Mouse (Mus musculus) lung, embryonic 14.5 days (tissue): Measurements from ENCODE around the gene Tmem266. TPM values are rescaled to one million over a fixed set of nuclear protein-coding genes. Genes with fewer than 3 reads are reported as not detected.

ENCODE experiments used
- ATAC-seq: fragments of 200-750 bp; cut with Nextera tagmentation; 2 replicates; pipeline ENCODE4 v1.8.0; 2017; ENCODE audit warnings: mild to moderate bottlenecking, moderate TSS enrichment, moderate library complexity; ENCODE audit not compliant: insufficient read depth
- DNase-seq: peaks from one replicate; pipeline ENCODE4 v3.0.0-alpha.2; 2015
- H3K27ac ChIP-seq: fragments of 300-500 bp; sonication (generic); 2 replicates; pipeline ENCODE4 v1.5.1; 2014; ENCODE audit warnings: low read depth, mild to moderate bottlenecking, moderate library complexity
- H3K27me3 ChIP-seq: fragments of 300-500 bp; sonication (generic); 2 replicates; pipeline ENCODE4 v1.6.1; 2014; ENCODE audit warnings: low read length, control low read depth; ENCODE audit not compliant: insufficient read depth
- H3K36me3 ChIP-seq: fragments of 300-500 bp; sonication (generic); 2 replicates; pipeline ENCODE4 v1.6.1; 2014; ENCODE audit warnings: control low read depth; ENCODE audit not compliant: insufficient read depth
- H3K4me1 ChIP-seq: fragments of 300-500 bp; sonication (generic); 2 replicates; pipeline ENCODE4 v1.6.1; 2014; ENCODE audit warnings: antibody characterized with exemption, control low read depth; ENCODE audit not compliant: insufficient read depth
- H3K4me2 ChIP-seq: fragments of 300-500 bp; sonication (generic); 2 replicates; pipeline ENCODE4 v1.6.1; 2014; ENCODE audit warnings: mild to moderate bottlenecking
- H3K4me3 ChIP-seq: fragments of 300-500 bp; sonication (generic); 2 replicates; pipeline ENCODE4 v1.5.1; 2014; ENCODE audit warnings: low read depth, low read length
- H3K9ac ChIP-seq: fragments of 300-500 bp; sonication (generic); 2 replicates; pipeline ENCODE4 v1.6.1; 2014
- H3K9me3 ChIP-seq: fragments of 300-500 bp; sonication (generic); 2 replicates; pipeline ENCODE4 v1.6.1; 2016; ENCODE audit warnings: low read depth, low read length, control low read depth
- CTCF ChIP-seq: IDR thresholded peaks from 2 replicates; pipeline ENCODE4 v1.5.1; 2016; ENCODE audit warnings: antibody characterized with exemption, low read depth
- WGBS: fragments of 180-500 bp; shearing (Covaris S2); extraction: QIAGEN DNeasy Blood & Tissue Kit; methylation state at CpG from one replicate; pipeline ENCODE4 v1.1.7; 2014; 5-methylcytosine and 5-hydroxymethylcytosine counted together
- polyA plus RNA-seq: library from polyadenylated mRNA; unstranded; fragments of >200 nt; fragmentation: Nextera tagmentation; extraction: Ambion mirVana; gene quantifications from 2 replicates; pipeline ENCODE4 v1.2.1, GENCODE M21; 2014

Tmem266 gene
- polyA plus RNA-seq, 1 experiment from 2014 or later, result 0.29 TPM

DNA sequence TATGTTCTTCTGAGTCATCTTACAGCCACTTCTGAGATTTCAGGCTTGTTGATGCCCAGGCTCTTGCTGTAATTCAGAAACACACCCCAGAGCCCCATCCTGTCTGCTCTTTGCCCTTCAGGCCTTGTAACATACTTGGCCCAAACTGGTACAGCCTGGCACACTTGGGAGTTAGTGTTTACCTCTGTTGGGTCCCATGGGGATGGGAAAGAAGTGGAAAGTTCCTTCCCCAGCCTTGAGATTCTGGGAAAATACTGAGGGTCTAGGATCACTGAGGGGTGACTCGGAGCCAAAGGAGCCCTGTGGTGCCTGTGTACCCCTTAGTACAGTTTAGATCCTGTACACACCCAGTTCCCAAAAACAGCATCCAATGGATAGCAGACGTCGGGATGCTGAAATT is 95.1 kb downstream of the Tmem266 start:
- no peak for DNase-seq
- WGBS, result 92% methylated on average over 3 of the region's 3 CpGs
- Histone ChIP-seq H3K9ac (no peak overlapping the region), H3K9me3 (no peaks in the 10 kb centered on the region), H3K4me3 (no peak overlapping the region), H3K27me3 (no peaks in the 10 kb centered on the region), H3K27ac (no peak overlapping the region), H3K4me1 (no peaks in the 10 kb centered on the region), H3K36me3 (no peaks in the 10 kb centered on the region), H3K4me2 (no peak overlapping the region)
- no peak for TF ChIP-seq CTCF
- ATAC-seq, result no peak

DNA sequence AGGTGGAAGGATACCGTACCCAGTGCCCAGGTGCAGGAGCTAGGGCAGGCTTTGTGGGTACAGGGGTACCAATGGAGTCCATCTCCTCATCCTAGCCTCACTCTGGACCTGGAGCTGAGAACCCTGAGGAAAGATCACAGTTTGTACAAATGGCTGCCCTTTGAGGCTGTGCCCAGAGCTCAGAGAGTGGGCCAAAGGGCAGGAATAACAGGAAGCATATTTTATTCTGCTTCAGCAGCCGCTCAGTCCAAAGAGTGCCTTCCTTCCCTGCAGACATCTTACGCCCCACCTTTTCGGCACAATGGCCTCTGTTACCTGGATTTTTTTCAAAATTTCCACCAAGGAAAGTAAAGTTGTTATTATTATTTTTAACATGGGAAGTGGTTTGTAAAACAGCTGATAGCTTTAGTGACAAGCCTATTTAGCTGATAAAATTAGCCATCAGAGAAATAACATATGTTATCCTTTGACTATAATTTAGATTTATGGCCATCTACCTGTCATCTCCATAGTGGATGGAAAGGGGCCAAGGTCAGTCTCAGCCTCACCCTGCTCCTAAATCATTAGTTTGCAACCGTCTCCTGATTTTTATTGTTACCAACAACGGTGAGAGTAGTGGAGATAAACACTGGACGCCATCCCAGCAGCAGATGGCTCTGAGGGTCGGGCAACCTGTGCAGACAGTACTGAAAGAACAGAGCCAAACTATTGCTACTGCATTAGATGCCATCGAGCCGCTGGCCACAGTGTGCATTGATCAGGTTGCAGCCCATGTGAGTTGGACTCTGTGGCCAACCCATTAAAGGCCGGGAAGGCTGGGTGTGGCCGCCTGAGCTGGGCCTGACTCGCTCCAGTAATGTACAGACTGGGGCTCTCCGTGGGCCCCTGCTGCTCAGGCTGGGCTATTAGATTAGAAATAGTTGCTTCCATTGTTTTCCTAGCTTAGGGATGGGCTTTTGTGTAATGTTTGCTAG is 97.0 kb downstream of the Tmem266 start:
- H3K27ac ChIP-seq, result no peak overlapping the region
- no peaks in the 10 kb centered on the region for H3K36me3 ChIP-seq
- 73% methylated on average over 14 of the region's 14 CpGs for WGBS
- ATAC-seq, result no peak
- no peaks in the 10 kb centered on the region for H3K9me3 ChIP-seq
- no peak overlapping the region for H3K9ac ChIP-seq
- no peaks in the 10 kb centered on the region for H3K27me3 ChIP-seq
- no peak for DNase-seq
- H3K4me3 ChIP-seq, result no peak overlapping the region
- no peaks in the 10 kb centered on the region for H3K4me1 ChIP-seq
- no peak for TF ChIP-seq CTCF
- H3K4me2 ChIP-seq, result no peak overlapping the region

DNA sequence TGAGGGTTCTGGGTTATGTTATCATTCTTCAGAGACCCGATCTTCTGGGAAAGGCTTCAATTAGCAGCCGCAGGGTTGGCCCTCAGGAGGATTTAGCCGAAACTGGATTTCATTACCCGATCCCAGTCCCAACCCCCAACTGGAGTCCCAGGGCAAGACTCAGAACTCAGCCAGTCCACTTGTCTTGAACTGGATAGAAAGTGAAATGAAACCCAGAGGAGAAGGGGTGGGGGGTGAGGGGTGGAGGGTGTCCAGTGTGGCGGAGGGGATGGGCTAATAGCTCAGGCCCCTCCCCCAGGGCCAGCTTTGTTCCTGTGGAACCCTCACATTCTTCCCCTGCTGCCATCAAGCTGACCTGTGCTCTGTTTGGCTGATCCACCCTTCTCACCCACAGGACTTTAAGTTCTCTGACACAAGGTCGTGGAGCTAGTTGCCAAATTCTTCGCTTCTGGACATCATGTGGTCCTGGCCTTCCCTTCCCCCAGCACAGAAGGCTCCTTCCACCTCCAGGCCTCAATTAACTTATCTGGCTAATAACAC is 98.6 kb downstream of the Tmem266 start:
- Histone ChIP-seq H3K9ac (no peak overlapping the region), H3K27ac (no peak overlapping the region), H3K36me3 (no peaks in the 10 kb centered on the region), H3K4me1 (no peaks in the 10 kb centered on the region), H3K27me3 (0 out of 2 replicates have a peak, but pooled peaks cover 6% of the 10 kb centered on the region), H3K4me2 (no peak overlapping the region), H3K9me3 (no peaks in the 10 kb centered on the region), H3K4me3 (no peak overlapping the region)
- ATAC-seq (no peak), DNase-seq (no peak)
- 66% methylated on average over 7 of the region's 7 CpGs for WGBS
- no peak for TF ChIP-seq CTCF

DNA sequence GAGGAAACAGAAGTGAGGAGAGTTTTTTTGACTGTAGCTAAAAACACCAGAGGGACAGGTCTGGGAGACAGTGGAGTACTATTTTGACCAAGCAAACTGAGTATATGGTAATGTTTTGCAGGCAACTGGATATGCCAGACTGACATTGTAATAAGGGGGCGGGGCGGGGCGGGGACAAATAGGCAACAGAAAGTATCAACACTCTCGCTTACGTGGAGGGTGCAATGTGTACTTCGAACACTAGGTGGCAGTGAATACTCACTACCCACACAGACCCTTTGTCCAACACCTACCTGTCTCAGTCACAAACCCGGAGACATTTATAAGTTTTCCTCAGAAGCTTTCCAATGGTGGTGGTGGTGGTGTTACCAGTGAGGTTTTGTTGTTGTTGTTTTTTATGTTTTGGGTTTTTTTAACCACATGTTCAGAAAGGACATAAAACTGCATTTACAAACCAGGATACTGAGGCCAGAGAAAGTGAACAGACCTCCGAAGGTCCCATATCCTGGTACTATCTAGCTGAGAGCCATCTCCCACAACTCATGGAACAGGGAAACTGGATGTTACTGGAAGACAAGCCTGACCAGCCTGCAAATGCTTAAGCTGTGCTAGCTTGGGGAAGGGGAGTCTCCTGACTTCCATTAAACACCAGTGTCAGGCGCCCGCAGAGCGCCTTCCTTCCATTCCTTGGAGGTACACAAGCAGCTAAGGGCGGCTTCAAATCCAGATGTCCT is 102.7 kb downstream of the Tmem266 start:
- peak overlapping the region; percentile 45 for H3K4me2 ChIP-seq
- 0 out of 2 replicates have a peak, but pooled peaks cover 6% of the 10 kb centered on the region for H3K27me3 ChIP-seq
- no peaks in the 10 kb centered on the region for H3K4me1 ChIP-seq
- H3K27ac ChIP-seq, result peak overlapping the region; percentile 46; the same call in 1 of the 2 replicates
- 32% methylated on average over 12 of the region's 12 CpGs for WGBS
- peak overlapping the region; percentile 8; the same call in 1 of the 2 replicates for H3K4me3 ChIP-seq
- H3K9ac ChIP-seq, result peak overlapping the region; percentile 16; the same call in 1 of the 2 replicates
- H3K36me3 ChIP-seq, result no peaks in the 10 kb centered on the region
- ATAC-seq (peak; percentile 64), DNase-seq (peak; percentile 89)
- TF ChIP-seq CTCF, result peak; percentile 87
- H3K9me3 ChIP-seq, result no peaks in the 10 kb centered on the region

DNA sequence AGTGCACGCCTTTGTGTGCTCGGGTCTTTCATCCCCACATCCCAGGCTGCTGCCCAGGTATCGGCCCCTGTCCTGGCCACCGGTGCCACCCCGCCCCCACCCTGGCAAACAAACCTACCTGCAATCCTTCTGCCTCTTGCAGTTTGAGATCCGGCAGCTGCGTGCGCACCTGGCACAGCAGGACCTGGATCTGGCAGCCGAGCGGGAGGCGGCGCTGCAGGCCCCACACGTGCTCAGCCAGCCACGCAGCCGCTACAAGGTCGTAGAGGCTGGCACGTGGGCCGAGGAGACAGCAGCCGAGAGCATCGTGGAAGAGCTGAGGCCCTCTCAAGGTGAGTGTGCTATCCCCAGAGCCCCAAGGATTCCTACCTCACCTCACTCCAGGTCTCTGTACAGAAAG is 103.4 kb downstream of the Tmem266 start:
- peak; percentile 45; the same call in 1 of the 2 replicates for ATAC-seq
- H3K4me3 ChIP-seq, result peak overlapping the region; percentile 8; the same call in 1 of the 2 replicates
- H3K9ac ChIP-seq, result peak overlapping the region; percentile 16; the same call in 1 of the 2 replicates
- H3K27me3 ChIP-seq, result 0 out of 2 replicates have a peak, but pooled peaks cover 6% of the 10 kb centered on the region
- peak; percentile 59 for DNase-seq
- H3K4me2 ChIP-seq, result peak overlapping the region; percentile 45
- 0 out of 2 replicates have a peak overlapping the region, but pooled peaks have one; percentile 46 for H3K27ac ChIP-seq
- 26% methylated on average over 20 of the region's 20 CpGs for WGBS
- H3K36me3 ChIP-seq, result no peaks in the 10 kb centered on the region
- H3K9me3 ChIP-seq, result no peaks in the 10 kb centered on the region
- no peaks in the 10 kb centered on the region for H3K4me1 ChIP-seq
- TF ChIP-seq CTCF, result peak; percentile 51

DNA sequence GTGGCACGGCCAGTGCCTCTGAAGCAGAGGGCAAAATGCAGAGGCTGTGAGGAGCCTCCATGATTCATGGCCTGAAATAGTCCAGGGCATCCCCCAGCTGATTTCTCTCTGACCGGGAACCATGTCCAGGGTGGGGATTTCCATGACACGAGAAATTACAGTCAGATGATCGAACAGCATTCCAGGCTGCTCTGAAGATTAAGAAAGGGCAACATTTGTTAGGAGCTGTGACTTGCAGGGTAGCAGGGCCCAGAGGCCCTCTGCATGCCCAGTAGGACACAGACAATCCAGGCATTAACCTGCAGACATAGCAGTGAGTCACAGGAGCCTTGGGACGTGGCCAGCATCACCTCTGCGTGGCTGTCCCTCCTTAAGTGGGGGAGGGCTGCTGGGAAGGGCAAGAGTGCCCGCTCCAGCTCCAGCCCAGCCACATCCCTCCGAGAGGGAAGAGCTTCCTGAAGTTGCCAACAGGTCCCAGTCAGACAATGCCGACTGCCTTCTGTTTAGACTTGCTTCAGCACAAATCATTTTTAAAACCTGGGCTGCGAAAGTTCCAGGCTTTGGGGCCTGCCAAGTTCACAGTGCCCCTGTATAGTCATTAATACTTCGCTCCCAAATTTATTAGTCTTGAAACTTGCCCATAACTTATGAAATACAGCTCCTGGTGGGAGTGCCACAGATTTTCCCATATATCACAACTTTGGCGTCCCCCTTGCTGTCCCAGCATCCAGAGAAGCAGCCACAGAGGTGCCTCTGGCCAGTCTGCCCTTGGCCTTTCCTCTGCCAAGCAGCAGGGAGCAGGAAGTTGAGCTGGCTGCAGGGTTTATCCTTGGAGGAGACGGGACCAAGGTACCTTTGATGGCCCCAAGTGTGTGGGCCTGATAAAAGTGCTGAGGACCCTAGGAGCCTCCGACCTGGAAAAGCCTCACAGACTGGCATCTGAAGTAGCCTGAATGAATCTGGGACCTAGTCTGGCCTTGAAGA is 105.9 kb downstream of the Tmem266 start:
- H3K4me2 ChIP-seq, result no peak overlapping the region
- H3K4me1 ChIP-seq, result no peaks in the 10 kb centered on the region
- H3K27me3 ChIP-seq, result 0 out of 2 replicates have a peak, but pooled peaks cover 6% of the 10 kb centered on the region
- no peak for TF ChIP-seq CTCF
- H3K9me3 ChIP-seq, result no peaks in the 10 kb centered on the region
- no peak for DNase-seq
- H3K9ac ChIP-seq, result no peak overlapping the region
- no peak overlapping the region for H3K4me3 ChIP-seq
- WGBS, result 57% methylated on average over 14 of the region's 14 CpGs
- no peak for ATAC-seq
- no peaks in the 10 kb centered on the region for H3K36me3 ChIP-seq
- H3K27ac ChIP-seq, result no peak overlapping the region
